Mouse (Mus musculus): ENCODE measurements at regions not wholly inside any gene's neighbourhood (a gene's known extent, or its start where the extent isn't known, plus 50 kb on each side); places are given as distances from the start of the nearest gene placed in this dataset.

GRCm38 (mm10) chr12:74389811-74390210 lies 73.6 kb upstream of the Gm11042 start:
- TF ChIP-seq CTCF (IDR thresholded peaks at IDR 0.05; ENCODE audit: low read depth) = no peak
- no peak for TF ChIP-seq EP300 (IDR thresholded peaks at IDR 0.05; ENCODE audit: low read depth)

All from liver, postnatal 0 days (tissue).